Mouse (Mus musculus) bone marrow macrophage, adult 2 months (primary cell): Measurements from ENCODE around the gene Rfx1. TPM values are rescaled to one million over a fixed set of nuclear protein-coding genes. Genes with fewer than 3 reads are reported as not detected.
A peak's percentile ranks its signal among the peaks of the same experiment; 100 is the strongest.

Source experiments
- H3K27ac ChIP-seq: 2 replicates; pipeline ENCODE4 v1.5.1; 2012; ENCODE audit warnings: low read depth, low read length; ENCODE audit not compliant: insufficient read depth
- H3K4me1 ChIP-seq: 2 replicates; pipeline ENCODE4 v1.6.1; 2012; ENCODE audit warnings: low read length; ENCODE audit not compliant: control insufficient read depth, insufficient read depth
- H3K4me3 ChIP-seq: 2 replicates; pipeline ENCODE4 v1.5.1; 2012; ENCODE audit warnings: mild to moderate bottlenecking, low read length, moderate library complexity; ENCODE audit not compliant: insufficient read depth
- CTCF ChIP-seq: IDR thresholded peaks from 2 replicates; pipeline ENCODE4 v1.5.1; 2012; ENCODE audit warnings: low read depth, mild to moderate bottlenecking, low read length, moderate library complexity
- POLR2A ChIP-seq: IDR thresholded peaks from 2 replicates; pipeline ENCODE4 v1.6.1; 2012; ENCODE audit warnings: mild to moderate bottlenecking, low read depth, low read length, borderline replicate concordance
- polyA plus RNA-seq: library from polyadenylated mRNA; stranded (reverse); fragments of >200 nt; gene quantifications from 2 replicates; pipeline ENCODE4 v1.2.4, GENCODE M21; 2012; ENCODE audit not compliant: missing spikeins, insufficient read depth, insufficient read length

Rfx1 gene
- polyA plus RNA-seq, 1 experiment, result 17.2 TPM

- TF ChIP-seq POLR2A (no peak), CTCF (no peak)
- H3K4me3 ChIP-seq, result peak within 1 kb of the TSS; percentile 87
- peaks cover 17% of the 10 kb centered on the region for H3K4me1 ChIP-seq
- no peak within 1 kb of the TSS for H3K27ac ChIP-seq
These were observed 38.3 kb downstream of the Rfx1 start, which contains the start of gene Dcaf15 for GRCm38 (mm10) chr8:84104697-84105609. Dcaf15 (minus strand) TSS chr8:84104768.

- Histone ChIP-seq H3K4me1 (peaks cover 17% of the 10 kb centered on the region), H3K27ac (no peak overlapping the region), H3K4me3 (no peak overlapping the region)
- TF ChIP-seq CTCF (no peak), POLR2A (no peak)
These were observed 39.0 kb downstream of the Rfx1 start for GRCm38 (mm10) chr8:84105676-84106075.

- Histone ChIP-seq H3K4me3 (no peak overlapping the region), H3K27ac (no peak overlapping the region), H3K4me1 (peaks cover 17% of the 10 kb centered on the region)
- TF ChIP-seq CTCF (no peak), POLR2A (no peak)
These were observed 39.8 kb downstream of the Rfx1 start for GRCm38 (mm10) chr8:84106216-84107040.

- H3K27ac ChIP-seq, result no peak overlapping the region
- TF ChIP-seq CTCF (no peak), POLR2A (no peak)
- H3K4me3 ChIP-seq, result no peak overlapping the region
- H3K4me1 ChIP-seq, result no peaks in the 10 kb centered on the region
These were observed 49.0 kb downstream of the Rfx1 start for GRCm38 (mm10) chr8:84115646-84116045.

- Histone ChIP-seq H3K4me3 (no peak overlapping the region), H3K27ac (no peak overlapping the region), H3K4me1 (no peaks in the 10 kb centered on the region)
- TF ChIP-seq CTCF (no peak), POLR2A (no peak)
These were observed 55.5 kb downstream of the Rfx1 start for GRCm38 (mm10) chr8:84122151-84122550.

- Histone ChIP-seq H3K4me1 (no peaks in the 10 kb centered on the region), H3K27ac (no peak within 1 kb of the TSS), H3K4me3 (no peak within 1 kb of the TSS)
- TF ChIP-seq POLR2A (no peak), CTCF (no peak)
These were observed 59.0 kb downstream of the Rfx1 start, which contains the start of gene Podnl1 for GRCm38 (mm10) chr8:84125656-84126055. Podnl1 (plus strand) TSS chr8:84125989.

- Histone ChIP-seq H3K27ac (no peak overlapping the region), H3K4me3 (no peak overlapping the region), H3K4me1 (no peaks in the 10 kb centered on the region)
- TF ChIP-seq CTCF (no peak), POLR2A (no peak)
These were observed 60.1 kb downstream of the Rfx1 start for GRCm38 (mm10) chr8:84126742-84127141.

GRCm38 (mm10) chr8:84127202-84127901 is 60.7 kb downstream of the Rfx1 start:
- Histone ChIP-seq H3K4me3 (no peak overlapping the region), H3K27ac (no peak overlapping the region)

GRCm38 (mm10) chr8:84128277-84128676 is 61.6 kb downstream of the Rfx1 start:
- Histone ChIP-seq H3K27ac (no peak overlapping the region), H3K4me3 (no peak overlapping the region), H3K4me1 (no peaks in the 10 kb centered on the region)
- TF ChIP-seq CTCF, result no peak

More at GRCm38 (mm10) chr8:84127202-84127901, 60.7 kb downstream of the Rfx1 start:
- TF ChIP-seq CTCF (no peak), POLR2A (no peak)
- H3K4me1 ChIP-seq, result no peaks in the 10 kb centered on the region

GRCm38 (mm10) chr8:84130806-84131205 is 64.2 kb downstream of the Rfx1 start:
- H3K4me1 ChIP-seq, result no peaks in the 10 kb centered on the region
- TF ChIP-seq CTCF (no peak), POLR2A (no peak)
- no peak overlapping the region for H3K4me3 ChIP-seq
- no peak overlapping the region for H3K27ac ChIP-seq
